Mouse (Mus musculus): ENCODE results near the gene Slc6a21. TPM values are rescaled to one million over a fixed set of nuclear protein-coding genes. Genes with fewer than 3 reads are reported as not detected.

Gene Slc6a21
- total RNA-seq, 1 experiment from 2014 or later: not detected

Other genes with a start within 250 kb of the Slc6a21 start
- gene Prr12, start 224.6 kb upstream of the Slc6a21 start, total RNA-seq (2017): 7.6 and 10.2 TPM in 2 replicates
- gene Nosip, start 215.1 kb upstream of the Slc6a21 start, total RNA-seq (2017): 50.7 and 51.0 TPM in 2 replicates
- 19.8 and 21.8 TPM in 2 replicates for gene Prrg2, start 214.8 kb upstream of the Slc6a21 start, total RNA-seq (2017)
- 9.2 and 16.1 TPM in 2 replicates for gene Rcn3, start 185.3 kb upstream of the Slc6a21 start, total RNA-seq (2017)
- gene Fcgrt, start 173.7 kb upstream of the Slc6a21 start, total RNA-seq (2017): 29.6 and 32.2 TPM in 2 replicates
- 587 and 609 TPM in 2 replicates for gene Rps11, start 153.1 kb upstream of the Slc6a21 start, total RNA-seq (2017)
- gene Rpl13a, start 148.8 kb upstream of the Slc6a21 start, total RNA-seq (2017): 2,520 and 3,147 TPM in 2 replicates
- 0.58 TPM in 1 of 2 replicates, not detected in the other for gene Gm45713, start 141.3 kb upstream of the Slc6a21 start, total RNA-seq (2017)
- 34.4 and 37.5 TPM in 2 replicates for gene Flt3l, start 141.1 kb upstream of the Slc6a21 start, total RNA-seq (2017)
- 33.4 and 38.5 TPM in 2 replicates for gene Pih1d1, start 123.2 kb upstream of the Slc6a21 start, total RNA-seq (2017)
- gene Aldh16a1, start 122.9 kb upstream of the Slc6a21 start, total RNA-seq (2017): 38.3 and 39.7 TPM in 2 replicates
- gene Slc17a7, start 113.6 kb upstream of the Slc6a21 start, total RNA-seq (2017): not detected in 2 replicates
- gene Gfy, start 97.9 kb upstream of the Slc6a21 start, total RNA-seq (2017): not detected in 2 replicates
- gene Pth2, start 96.5 kb upstream of the Slc6a21 start, total RNA-seq (2017): not detected in 2 replicates
- 0.25 and 0.35 TPM in 2 replicates for gene Ccdc155, start 72.6 kb upstream of the Slc6a21 start, total RNA-seq (2017)
- gene Dkkl1, start 65.4 kb upstream of the Slc6a21 start, total RNA-seq (2017): 1.6 and 2.8 TPM in 2 replicates
- gene Tead2, start 61.8 kb upstream of the Slc6a21 start, total RNA-seq (2017): not detected in 2 replicates
- 602 and 650 TPM in 2 replicates for gene Cd37, start 38.4 kb upstream of the Slc6a21 start, total RNA-seq (2017)
- 0.12 TPM in 1 of 2 replicates, not detected in the other for gene Slc6a16, start 36.4 kb upstream of the Slc6a21 start, total RNA-seq (2017)
- gene Trpm4, start 56.3 kb downstream of the Slc6a21 start, total RNA-seq (2017): 2.6 and 5.2 TPM in 2 replicates
- not detected in 2 replicates for gene Hrc, start 57.8 kb downstream of the Slc6a21 start, total RNA-seq (2017)
- not detected in 2 replicates for gene Ppfia3, start 89.5 kb downstream of the Slc6a21 start, total RNA-seq (2017)
- 0.70 TPM in 1 of 2 replicates, not detected in the other for gene Lin7b, start 93.1 kb downstream of the Slc6a21 start, total RNA-seq (2017)
- gene Snrnp70, start 118.2 kb downstream of the Slc6a21 start, total RNA-seq (2017): 502 and 563 TPM in 2 replicates
- gene Kcna7, start 128.1 kb downstream of the Slc6a21 start, total RNA-seq (2017): not detected in 2 replicates
- gene Ntf5, start 136.2 kb downstream of the Slc6a21 start, total RNA-seq (2017): not detected in 2 replicates
- gene Lhb, start 143.3 kb downstream of the Slc6a21 start, total RNA-seq (2017): not detected in 2 replicates
- 9.9 and 14.6 TPM in 2 replicates for gene Gys1, start 157.3 kb downstream of the Slc6a21 start, total RNA-seq (2017)
- gene Ruvbl2, start 160.6 kb downstream of the Slc6a21 start, total RNA-seq (2017): 37.8 and 44.6 TPM in 2 replicates
- gene Ftl1, start 182.4 kb downstream of the Slc6a21 start, total RNA-seq (2017): 1,339 and 1,541 TPM in 2 replicates
- 31.1 and 37.9 TPM in 2 replicates for gene Bax, start 189.4 kb downstream of the Slc6a21 start, total RNA-seq (2017)
- not detected in 2 replicates for gene Tulp2, start 204.4 kb downstream of the Slc6a21 start, total RNA-seq (2017)
- gene Gm45808, start 209.3 kb downstream of the Slc6a21 start, total RNA-seq (2017): not detected in 2 replicates
- 3.1 and 3.7 TPM in 2 replicates for gene Dhdh, start 211.3 kb downstream of the Slc6a21 start, total RNA-seq (2017)
- 90.4 and 101 TPM in 2 replicates for gene Nucb1, start 232.9 kb downstream of the Slc6a21 start, total RNA-seq (2017)
- gene Ppp1r15a, start 248.8 kb downstream of the Slc6a21 start, total RNA-seq (2017): 288 and 364 TPM in 2 replicates
- 1.3 and 1.6 TPM in 2 replicates for gene Plekha4, start 248.8 kb downstream of the Slc6a21 start, total RNA-seq (2017)